Mouse (Mus musculus) limb, embryonic 11.5 days (tissue): ENCODE measurements around the gene Bad. TPM values are rescaled to one million over a fixed set of nuclear protein-coding genes. Genes with fewer than 3 reads are reported as not detected.

Experiments
- ATAC-seq: fragments of 200-750 bp; cut with Nextera tagmentation; 2 replicates; pipeline ENCODE4 v1.8.0; 2017; ENCODE audit warnings: low read depth; ENCODE audit not compliant: insufficient number of reproducible peaks, low FRiP score, low TSS enrichment
- DNase-seq: peaks from one replicate; pipeline ENCODE4 v3.0.0-alpha.2; 2015; ENCODE audit warnings: low spot score
- H3K27ac ChIP-seq: fragments of 300-500 bp; sonication (generic); replicated peaks from 2 replicates; pipeline ENCODE4 v1.5.1; 2014; ENCODE audit warnings: low read depth, mild to moderate bottlenecking, low read length
- H3K27me3 ChIP-seq: fragments of 300-500 bp; sonication (generic); 2 replicates; pipeline ENCODE4 v1.6.1; 2014; ENCODE audit warnings: mild to moderate bottlenecking, low read length, mixed read lengths; ENCODE audit not compliant: control insufficient read depth, insufficient read depth
- H3K36me3 ChIP-seq: fragments of 300-500 bp; sonication (generic); 2 replicates; pipeline ENCODE4 v1.6.1; 2014; ENCODE audit warnings: mild to moderate bottlenecking, low read length, moderate library complexity, mixed read lengths; ENCODE audit not compliant: control insufficient read depth, insufficient read depth
- H3K4me1 ChIP-seq: fragments of 300-500 bp; sonication (generic); 2 replicates; pipeline ENCODE4 v1.6.1; 2014; ENCODE audit warnings: low read length, mixed read lengths; ENCODE audit not compliant: control insufficient read depth, insufficient read depth
- H3K4me2 ChIP-seq: fragments of 300-500 bp; sonication (generic); 2 replicates; pipeline ENCODE4 v1.6.1; 2014; ENCODE audit warnings: low read depth, mild to moderate bottlenecking, moderate library complexity; ENCODE audit not compliant: severe bottlenecking
- H3K4me3 ChIP-seq: fragments of 300-500 bp; sonication (generic); 2 replicates; pipeline ENCODE4 v1.5.1; 2014; ENCODE audit warnings: low read depth, low read length
- H3K9ac ChIP-seq: fragments of 300-500 bp; sonication (generic); 2 replicates; pipeline ENCODE4 v1.6.1; 2014; ENCODE audit warnings: mild to moderate bottlenecking, low read length
- H3K9me3 ChIP-seq: fragments of 300-500 bp; sonication (generic); 2 replicates; pipeline ENCODE4 v1.6.1; 2016; ENCODE audit warnings: low read length; ENCODE audit not compliant: control insufficient read depth
- WGBS: fragments of 180-500 bp; shearing (Covaris S2); extraction: QIAGEN DNeasy Blood & Tissue Kit; methylation state at CpG from one replicate; pipeline ENCODE4 v1.1.7; 2014; 5-methylcytosine and 5-hydroxymethylcytosine counted together
- polyA plus RNA-seq: library from polyadenylated mRNA; unstranded; fragments of >200 nt; fragmentation: Nextera tagmentation; extraction: Ambion mirVana; gene quantifications from 2 replicates; pipeline ENCODE4 v1.2.1, GENCODE M21; 2014

Bad gene
- polyA plus RNA-seq, 1 experiment from 2014 or later, result 51.7 TPM

DNA sequence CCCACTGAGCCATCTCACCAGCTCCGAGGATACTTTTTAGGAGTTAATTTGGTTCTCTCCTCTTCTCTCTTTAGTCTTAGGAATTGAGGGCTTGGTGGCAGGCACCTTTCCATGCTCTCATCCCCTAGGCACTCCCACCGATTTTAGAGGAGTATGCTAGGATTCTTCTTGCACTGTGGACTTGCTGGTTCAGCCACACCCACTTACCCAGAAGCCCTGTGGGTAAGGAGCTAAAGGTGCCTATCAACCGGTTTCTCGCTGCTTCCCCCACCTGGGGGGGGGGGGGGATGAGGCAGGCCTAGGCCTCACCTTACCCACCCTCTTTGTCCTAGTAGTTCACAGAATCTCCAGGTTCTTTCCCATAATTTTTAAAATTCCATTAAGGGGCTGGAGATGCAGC, 6.1 kb downstream of the Bad start:
- no peak overlapping the region for H3K4me2 ChIP-seq
- DNase-seq (no peak), ATAC-seq (no peak)
- peaks cover 12% of the 10 kb centered on the region for H3K4me1 ChIP-seq
- no peaks in the 10 kb centered on the region for H3K9me3 ChIP-seq
- no peak overlapping the region for H3K4me3 ChIP-seq
- H3K27me3 ChIP-seq, result no peaks in the 10 kb centered on the region
- no peak overlapping the region for H3K27ac ChIP-seq
- no peak overlapping the region for H3K9ac ChIP-seq
- no peaks in the 10 kb centered on the region for H3K36me3 ChIP-seq
- WGBS, result 63% methylated on average over 4 of the region's 4 CpGs

- Histone ChIP-seq H3K4me1 (peaks cover 9% of the 10 kb centered on the region; the same call in 1 of the 2 replicates), H3K9me3 (no peaks in the 10 kb centered on the region), H3K9ac (no peak overlapping the region), H3K4me2 (no peak overlapping the region), H3K36me3 (no peaks in the 10 kb centered on the region), H3K27ac (no peak overlapping the region), H3K27me3 (no peaks in the 10 kb centered on the region), H3K4me3 (no peak overlapping the region)
- ATAC-seq (no peak), DNase-seq (no peak)
- WGBS, result 88% methylated on average over 4 of the region's 4 CpGs
Observed at GRCm38 (mm10) chr19:6948186-6948585, 6.5 kb downstream of the Bad start.

GRCm38 (mm10) chr19:6949532-6949931, 7.9 kb downstream of the Bad start:
- Histone ChIP-seq H3K9ac (no peak overlapping the region), H3K9me3 (no peaks in the 10 kb centered on the region), H3K27ac (no peak overlapping the region), H3K4me1 (peaks cover 9% of the 10 kb centered on the region; the same call in 1 of the 2 replicates), H3K4me3 (no peak overlapping the region), H3K36me3 (no peaks in the 10 kb centered on the region), H3K4me2 (no peak overlapping the region), H3K27me3 (no peaks in the 10 kb centered on the region)
- ATAC-seq (no peak), DNase-seq (no peak)
- 94% methylated on average over 5 of the region's 5 CpGs for WGBS

GRCm38 (mm10) chr19:6949951-6950350, 8.3 kb downstream of the Bad start:
- H3K9me3 ChIP-seq, result no peaks in the 10 kb centered on the region
- H3K27me3 ChIP-seq, result no peaks in the 10 kb centered on the region
- no peak for ATAC-seq
- peak overlapping the region; percentile 79 for H3K4me2 ChIP-seq
- no peak for DNase-seq
- 74% methylated on average over 5 of the region's 5 CpGs for WGBS
- H3K4me3 ChIP-seq, result 0 out of 2 replicates have a peak overlapping the region, but pooled peaks have one; percentile 63
- no peak overlapping the region for H3K27ac ChIP-seq
- H3K4me1 ChIP-seq, result peaks cover 9% of the 10 kb centered on the region; the same call in 1 of the 2 replicates
- peaks cover 3% of the 10 kb centered on the region; the same call in 1 of the 2 replicates for H3K36me3 ChIP-seq
- H3K9ac ChIP-seq, result no peak overlapping the region

- no peaks in the 10 kb centered on the region for H3K27me3 ChIP-seq
- H3K36me3 ChIP-seq, result peaks cover 5% of the 10 kb centered on the region; the same call in 1 of the 2 replicates
- H3K9me3 ChIP-seq, result no peaks in the 10 kb centered on the region
- under 1% methylated on average over 28 of the region's 28 CpGs for whole genome bisulfite sequencing
- peak overlapping the region; percentile 90 for H3K27ac ChIP-seq
- peak; percentile 75 for DNase-seq
- peak overlapping the region; percentile 63 for H3K4me3 ChIP-seq
- peak overlapping the region; percentile 79 for H3K4me2 ChIP-seq
- peaks cover 9% of the 10 kb centered on the region; the same call in 1 of the 2 replicates for H3K4me1 ChIP-seq
- H3K9ac ChIP-seq, result peak overlapping the region; percentile 84
- ATAC-seq, result peak; percentile 15; the same call in 1 of the 2 replicates
Observed at GRCm38 (mm10) chr19:6950613-6951153, 9.0 kb downstream of the Bad start.

- no peaks in the 10 kb centered on the region for H3K27me3 ChIP-seq
- peak overlapping the region; percentile 84 for H3K9ac ChIP-seq
- peak; percentile 89 for DNase-seq
- under 1% methylated on average over 35 of the region's 35 CpGs for WGBS
- H3K4me1 ChIP-seq, result peaks cover 9% of the 10 kb centered on the region; the same call in 1 of the 2 replicates
- H3K9me3 ChIP-seq, result no peaks in the 10 kb centered on the region
- H3K4me2 ChIP-seq, result peak overlapping the region; percentile 79
- H3K36me3 ChIP-seq, result peaks cover 5% of the 10 kb centered on the region; the same call in 1 of the 2 replicates
- ATAC-seq, result peak; percentile 75
- H3K27ac ChIP-seq, result peak overlapping the region; percentile 90
- H3K4me3 ChIP-seq, result peak overlapping the region; percentile 63
Observed at GRCm38 (mm10) chr19:6951381-6951968, 9.8 kb downstream of the Bad start.

DNA sequence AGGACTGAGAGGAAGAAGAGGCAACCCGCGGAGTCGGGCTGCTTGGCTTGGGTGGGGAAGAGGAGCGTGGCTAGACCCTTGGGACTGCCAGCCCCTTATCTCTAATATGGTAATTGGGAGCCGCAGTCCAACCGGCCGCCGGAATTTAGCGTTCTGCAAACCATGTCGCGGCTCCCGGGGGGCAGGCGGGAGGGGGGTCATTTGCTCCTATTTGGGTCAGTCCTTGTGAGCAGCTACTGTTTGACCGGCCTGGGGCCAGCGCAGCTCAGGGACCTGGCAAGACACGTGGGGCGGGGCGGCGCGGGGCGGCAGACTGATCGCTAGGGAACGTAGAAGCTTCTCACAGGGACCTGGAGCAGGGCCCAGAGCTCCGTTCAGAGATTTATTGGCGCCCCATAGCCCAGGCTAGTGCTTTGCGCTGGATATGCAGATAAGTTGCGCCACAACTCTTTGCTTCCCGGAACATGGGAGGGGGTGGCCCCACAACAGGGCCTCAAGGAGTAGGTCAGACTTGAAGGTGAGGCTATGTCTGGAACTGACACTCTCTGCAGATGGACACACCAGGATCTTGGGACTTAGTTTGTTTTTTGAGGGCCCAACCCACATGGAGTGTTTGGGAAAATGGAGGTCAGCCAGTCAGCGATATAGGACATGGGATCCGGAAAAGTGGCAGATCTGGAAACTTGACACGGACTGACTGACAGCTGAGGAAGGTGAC, 10.5 kb downstream of the Bad start:
- peak; percentile 66 for DNase-seq
- H3K4me3 ChIP-seq, result peak overlapping the region; percentile 63
- H3K4me2 ChIP-seq, result peak overlapping the region; percentile 79
- no peaks in the 10 kb centered on the region for H3K9me3 ChIP-seq
- 3% methylated on average over 31 of the region's 31 CpGs for WGBS
- no peaks in the 10 kb centered on the region for H3K27me3 ChIP-seq
- ATAC-seq, result 0 out of 2 replicates have a peak, but pooled peaks have one; percentile 4
- H3K9ac ChIP-seq, result peak overlapping the region; percentile 84
- H3K4me1 ChIP-seq, result peaks cover 9% of the 10 kb centered on the region; the same call in 1 of the 2 replicates
- H3K27ac ChIP-seq, result peak overlapping the region; percentile 90
- peaks cover 5% of the 10 kb centered on the region; the same call in 1 of the 2 replicates for H3K36me3 ChIP-seq

GRCm38 (mm10) chr19:6952712-6953037, 11.0 kb downstream of the Bad start:
- peaks cover 9% of the 10 kb centered on the region; the same call in 1 of the 2 replicates for H3K4me1 ChIP-seq
- no peak overlapping the region; the same call in 1 of the 2 replicates for H3K9ac ChIP-seq
- DNase-seq (no peak), ATAC-seq (no peak)
- H3K27ac ChIP-seq, result no peak overlapping the region; the same call in 1 of the 2 replicates
- H3K9me3 ChIP-seq, result no peaks in the 10 kb centered on the region
- H3K4me3 ChIP-seq, result peak overlapping the region; percentile 63; the same call in 1 of the 2 replicates
- H3K36me3 ChIP-seq, result peaks cover 5% of the 10 kb centered on the region; the same call in 1 of the 2 replicates
- WGBS, result 11% methylated on average over 3 of the region's 3 CpGs
- H3K4me2 ChIP-seq, result peak overlapping the region; percentile 79
- no peaks in the 10 kb centered on the region for H3K27me3 ChIP-seq
